Mouse (Mus musculus) CH12.LX (cell line): ENCODE results near the gene Frat1. TPM values are rescaled to one million over a fixed set of nuclear protein-coding genes. Genes with fewer than 3 reads are reported as not detected.

Experiments
- DNase-seq: peaks from one replicate; pipeline ENCODE4 v3.0.0-alpha.2; 2013; ENCODE audit errors: extremely low read depth
- H3K27ac ChIP-seq: 2 replicates; pipeline ENCODE4 v1.5.1; 2012; ENCODE audit warnings: low read depth, mild to moderate bottlenecking, control low read depth, moderate library complexity; ENCODE audit not compliant: insufficient read depth
- H3K27me3 ChIP-seq: replicated peaks from 2 replicates; pipeline ENCODE3; 2012; ENCODE audit warnings: inconsistent platforms
- H3K36me3 ChIP-seq, 2 experiments: replicated peaks in 1 of 2; 2 replicates each; pipeline versions ENCODE3 to v1.6.1; 2012; ENCODE audit warnings: inconsistent platforms in 1 of 2, low read length in 1 of 2, mild to moderate bottlenecking in 1 of 2, mixed read lengths in 1 of 2, moderate library complexity in 1 of 2; ENCODE audit not compliant: control insufficient read depth in 1 of 2, insufficient read depth in 1 of 2
- H3K4me1 ChIP-seq, 2 experiments: 2 replicates each; pipeline ENCODE4 v1.6.1; 2012; ENCODE audit warnings: inconsistent platforms in 1 of 2, moderate library complexity in 1 of 2; ENCODE audit not compliant: insufficient read depth in 2 of 2, control insufficient read depth in 1 of 2
- H3K4me2 ChIP-seq: 2 replicates; pipeline ENCODE4 v1.6.1; 2012; ENCODE audit warnings: low read depth, mild to moderate bottlenecking, control low read depth; ENCODE audit not compliant: poor library complexity, insufficient read depth, severe bottlenecking
- H3K4me3 ChIP-seq, 3 experiments: fragments of 150-350 bp in 1 of 3; sonication (generic) in 1 of 3; replicated peaks in 1 of 3; 2 replicates each; pipeline versions ENCODE3 to v1.5.1; 2011 to 2012; ENCODE audit warnings: low read depth in 2 of 3, low read length in 2 of 3, mild to moderate bottlenecking in 2 of 3, moderate library complexity in 2 of 3, control low read depth in 1 of 3, improper control_type of control experiment in 1 of 3, inconsistent platforms in 1 of 3, mixed read lengths in 1 of 3; ENCODE audit not compliant: poor library complexity in 1 of 3
- H3K79me2 ChIP-seq: replicated peaks from 2 replicates; pipeline ENCODE4 v1.6.1; 2012; ENCODE audit warnings: mild to moderate bottlenecking, moderate library complexity; ENCODE audit not compliant: control insufficient read depth, poor library complexity, insufficient read depth, severe bottlenecking; ENCODE audit errors: extremely low read depth
- H3K9ac ChIP-seq: 2 replicates; pipeline ENCODE4 v1.6.1; 2012; ENCODE audit warnings: low read depth, mild to moderate bottlenecking, control low read depth, moderate library complexity; ENCODE audit not compliant: insufficient read depth
- H3K9me3 ChIP-seq: replicated peaks from 2 replicates; pipeline ENCODE3; 2012; ENCODE audit warnings: low read length, inconsistent platforms, mixed read lengths
- BHLHE40 ChIP-seq: IDR thresholded peaks from 2 replicates; pipeline ENCODE4 v1.6.1; 2011; ENCODE audit warnings: mild to moderate bottlenecking, low read depth, low read length, improper control_type of control experiment
- CHD2 ChIP-seq: IDR thresholded peaks from 2 replicates; pipeline ENCODE4 v1.6.1; 2011; ENCODE audit warnings: low read length, improper control_type of control experiment
- ELF1 ChIP-seq: IDR thresholded peaks from 2 replicates; pipeline ENCODE4 v1.6.1; 2014; ENCODE audit warnings: low read depth, mild to moderate bottlenecking, inconsistent platforms, low read length, improper control_type of control experiment
- EP300 ChIP-seq: IDR thresholded peaks from 2 replicates; pipeline ENCODE4 v1.6.1; 2011; ENCODE audit warnings: low read length, improper control_type of control experiment
- ETS1 ChIP-seq: conservative IDR thresholded peaks from 2 replicates; pipeline ENCODE4 v1.6.1; 2012; ENCODE audit warnings: low read depth, mild to moderate bottlenecking, inconsistent platforms, low read length, improper control_type of control experiment, moderate library complexity
- HCFC1 ChIP-seq: IDR thresholded peaks from 2 replicates; pipeline ENCODE4 v1.6.1; 2012; ENCODE audit warnings: low read depth, mild to moderate bottlenecking, inconsistent platforms, low read length, improper control_type of control experiment
- JUND ChIP-seq: conservative IDR thresholded peaks from 2 replicates; pipeline ENCODE4 v1.6.1; 2011; ENCODE audit warnings: low read depth, low read length, improper control_type of control experiment
- MAX ChIP-seq: IDR thresholded peaks from 2 replicates; pipeline ENCODE4 v1.6.1; 2011; ENCODE audit warnings: low read length, improper control_type of control experiment
- MAZ ChIP-seq: IDR thresholded peaks from 2 replicates; pipeline ENCODE4 v1.6.1; 2012; ENCODE audit warnings: low read depth, mild to moderate bottlenecking, inconsistent platforms, low read length, improper control_type of control experiment, moderate library complexity
- MXI1 ChIP-seq: IDR thresholded peaks from 2 replicates; pipeline ENCODE4 v1.6.1; 2011; ENCODE audit warnings: mild to moderate bottlenecking, low read depth, low read length, improper control_type of control experiment
- NELFE ChIP-seq: IDR thresholded peaks from 2 replicates; pipeline ENCODE4 v1.6.1; 2011; ENCODE audit warnings: low read depth, low read length, improper control_type of control experiment
- POLR2A ChIP-seq: IDR thresholded peaks from 2 replicates; pipeline ENCODE4 v1.6.1; 2011; ENCODE audit warnings: low read depth, mild to moderate bottlenecking, improper control_type of control experiment, low read length
- SMC3 ChIP-seq: IDR thresholded peaks from 2 replicates; pipeline ENCODE4 v1.6.1; 2011; ENCODE audit warnings: low read depth, low read length, improper control_type of control experiment
- TCF12 ChIP-seq: IDR thresholded peaks from 2 replicates; pipeline ENCODE4 v1.6.1; 2014; ENCODE audit warnings: low read depth, mild to moderate bottlenecking, inconsistent platforms, low read length, improper control_type of control experiment
- ZMIZ1 ChIP-seq: IDR thresholded peaks from 2 replicates; pipeline ENCODE4 v1.6.1; 2012; ENCODE audit warnings: low read depth, mild to moderate bottlenecking, inconsistent platforms, low read length, improper control_type of control experiment
- dilution Hi-C: fragments of 300-500 bp; cut with MboI; formaldehyde crosslinking; loops from 2 replicates; pipeline ENCODE4 v1.14.3; 2020; ENCODE audit warnings: low sequenced_read_pairs; ENCODE audit not compliant: extremely low pct_unique_long_range_greater_than_20kb, extremely low pct_ligation_motif_present
- in situ Hi-C: fragments of 300-500 bp; cut with MboI; formaldehyde crosslinking; loops from 3 replicates; pipeline ENCODE4 v1.14.3; 2019; ENCODE audit warnings: low sequenced_read_pairs, low pct_ligation_motif_present, low pct_unique_long_range_greater_than_20kb, mixed read lengths
- polyA plus RNA-seq: library from polyadenylated mRNA; unstranded; fragments of >175 nt; gene quantifications from 2 replicates; pipeline ENCODE4 v1.2.1, GENCODE M21; 2012; ENCODE audit warnings: low read depth; ENCODE audit not compliant: insufficient read length
- total RNA-seq, 2 experiments: library from RNA; depleted of rRNA; stranded (reverse); fragments of 300-350 nt in 1 of 2; fragments of >200 nt in 1 of 2; gene quantifications; 2 replicates each; pipeline ENCODE4 v1.2.3; 2012 to 2014

Gene Frat1
- total and polyA plus RNA-seq, 3 experiments: 0.64 to 2.0 (median 0.70) TPM

DNA sequence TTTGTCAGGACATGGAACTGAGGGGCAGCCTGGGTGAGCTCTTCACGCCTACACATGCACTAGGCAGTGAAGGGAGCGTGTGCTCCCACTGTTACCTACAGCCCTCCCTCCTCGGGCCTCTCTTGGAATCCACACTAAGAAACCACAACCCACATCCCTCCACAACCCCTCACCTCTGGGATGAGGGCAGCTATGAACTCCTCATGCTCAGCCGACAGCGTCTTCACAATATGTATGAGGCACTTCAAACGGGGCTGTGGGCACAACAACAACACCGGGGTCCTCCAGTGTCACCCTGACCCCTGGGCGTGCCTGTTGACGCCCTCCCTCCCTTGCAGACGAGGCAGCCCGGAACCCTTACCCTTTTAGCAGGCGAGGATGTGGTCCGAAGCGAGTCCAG lies 44.6 kb downstream of the Frat1 start:
- H3K27ac ChIP-seq: no peak overlapping the region
- no peaks in the 10 kb centered on the region for H3K27me3 ChIP-seq
- H3K4me3 ChIP-seq: no peak overlapping the region
- dilution Hi-C loops (no loop called here), in situ Hi-C loops (no loop called here)
- DNase-seq: no peak
- no peaks in the 10 kb centered on the region for H3K79me2 ChIP-seq
- H3K36me3 ChIP-seq: peaks cover 70 to 88% of the 10 kb centered on the region in 2 experiments
- H3K4me1 ChIP-seq: no peaks in the 10 kb centered on the region
- H3K9ac ChIP-seq: no peak overlapping the region
- H3K4me2 ChIP-seq: no peak overlapping the region
- TF ChIP-seq SMC3 (no peak), MXI1 (no peak), JUND (no peak), TCF12 (no peak), CHD2 (no peak), NELFE (no peak), ETS1 (no peak), ZMIZ1 (no peak), ELF1 (no peak), MAZ (no peak), POLR2A (no peak), EP300 (no peak)
- TF ChIP-seq, all 38 proteins: peak for 0
- H3K9me3 ChIP-seq: no peaks in the 10 kb centered on the region

DNA sequence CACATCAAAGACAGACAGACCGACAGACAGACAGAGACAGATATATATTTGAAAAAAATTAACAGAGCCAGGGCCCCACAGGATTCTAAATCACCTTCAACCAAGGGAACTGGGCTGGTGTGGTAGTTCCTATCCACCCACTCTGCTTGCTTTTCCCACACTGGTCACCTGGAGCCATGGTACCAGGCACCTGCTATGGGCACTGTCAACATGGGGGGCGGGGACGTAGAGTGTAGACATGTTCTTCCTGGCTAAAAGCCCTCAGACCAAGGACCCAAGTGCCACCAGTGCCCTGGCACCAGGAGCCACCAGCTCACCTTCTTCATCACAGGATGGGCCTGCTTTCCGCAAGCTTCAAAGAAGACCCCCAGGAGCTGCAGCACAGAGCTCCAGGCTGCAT lies 52.1 kb downstream of the Frat1 start:
- H3K36me3 ChIP-seq: peaks cover 70 to 94% of the 10 kb centered on the region in 2 experiments
- dilution Hi-C loops: no loop called here

More for the DNA sequence above, 52.1 kb downstream of the Frat1 start:
- Histone ChIP-seq H3K27ac (no peak overlapping the region), H3K4me3 (no peak overlapping the region), H3K9ac (no peak overlapping the region), H3K79me2 (no peaks in the 10 kb centered on the region), H3K27me3 (no peaks in the 10 kb centered on the region), H3K4me2 (no peak overlapping the region), H3K9me3 (no peaks in the 10 kb centered on the region), H3K4me1 (no peaks in the 10 kb centered on the region)
- DNase-seq: no peak
- in situ Hi-C loops: no loop called here
- TF ChIP-seq MAX: no peak
- no peak for TF ChIP-seq ELF1
- TF ChIP-seq HCFC1: no peak
- TF ChIP-seq NELFE: no peak
- no peak for TF ChIP-seq MXI1
- no peak for TF ChIP-seq BHLHE40

Other genes with a start within 250 kb of the Frat1 start
- gene Gm340, start 247.6 kb upstream of the Frat1 start, total RNA-seq (2012; rRNA removed): 5.3 and 6.2 TPM in 2 replicates
- 2.6 and 3.3 TPM in 2 replicates for gene Gm340, start 247.6 kb upstream of the Frat1 start, total RNA-seq (2014; rRNA removed)
- 4.5 TPM in 2 replicates for gene Gm340, start 247.6 kb upstream of the Frat1 start, polyA plus RNA-seq
- gene Slit1, start 86.3 kb upstream of the Frat1 start, total RNA-seq (2012; rRNA removed): 0.21 and 0.30 TPM in 2 replicates
- gene Slit1, start 86.3 kb upstream of the Frat1 start, total RNA-seq (2014; rRNA removed): 0.05 TPM in 1 of 2 replicates, not detected in the other
- gene Slit1, start 86.3 kb upstream of the Frat1 start, polyA plus RNA-seq: 0.16 TPM in 1 of 2 replicates, not detected in the other
- 20.4 TPM in 2 replicates for gene Arhgap19, start 27.9 kb upstream of the Frat1 start, total RNA-seq (2012; rRNA removed)
- 36.8 and 37.9 TPM in 2 replicates for gene Arhgap19, start 27.9 kb upstream of the Frat1 start, total RNA-seq (2014; rRNA removed)
- 27.8 and 30.1 TPM in 2 replicates for gene Arhgap19, start 27.9 kb upstream of the Frat1 start, polyA plus RNA-seq
- 0.67 and 1.0 TPM in 2 replicates for gene Frat2, start 18.2 kb downstream of the Frat1 start, total RNA-seq (2012; rRNA removed)
- gene Frat2, start 18.2 kb downstream of the Frat1 start, total RNA-seq (2014; rRNA removed): 0.55 and 0.68 TPM in 2 replicates
- 1.2 and 1.3 TPM in 2 replicates for gene Frat2, start 18.2 kb downstream of the Frat1 start, polyA plus RNA-seq
- 42.5 and 58.0 TPM in 2 replicates for gene Rrp12, start 66.2 kb downstream of the Frat1 start, total RNA-seq (2012; rRNA removed)
- gene Rrp12, start 66.2 kb downstream of the Frat1 start, total RNA-seq (2014; rRNA removed): 20.1 and 22.0 TPM in 2 replicates
- 62.4 and 64.3 TPM in 2 replicates for gene Rrp12, start 66.2 kb downstream of the Frat1 start, polyA plus RNA-seq
- gene Pgam1, start 82.0 kb downstream of the Frat1 start, total RNA-seq (2012; rRNA removed): 736 and 928 TPM in 2 replicates
- 1,480 and 1,507 TPM in 2 replicates for gene Pgam1, start 82.0 kb downstream of the Frat1 start, total RNA-seq (2014; rRNA removed)
- 870 and 932 TPM in 2 replicates for gene Pgam1, start 82.0 kb downstream of the Frat1 start, polyA plus RNA-seq
- gene Exosc1, start 103.5 kb downstream of the Frat1 start, total RNA-seq (2012; rRNA removed): 56.6 and 70.0 TPM in 2 replicates
- 68.6 and 72.6 TPM in 2 replicates for gene Exosc1, start 103.5 kb downstream of the Frat1 start, total RNA-seq (2014; rRNA removed)
- gene Exosc1, start 103.5 kb downstream of the Frat1 start, polyA plus RNA-seq: 109 TPM in 2 replicates
- 45.5 and 49.6 TPM in 2 replicates for gene Zdhhc16, start 103.5 kb downstream of the Frat1 start, total RNA-seq (2012; rRNA removed)
- gene Zdhhc16, start 103.5 kb downstream of the Frat1 start, total RNA-seq (2014; rRNA removed): 29.9 and 30.3 TPM in 2 replicates
- 51.1 and 54.3 TPM in 2 replicates for gene Zdhhc16, start 103.5 kb downstream of the Frat1 start, polyA plus RNA-seq
- gene Mms19, start 151.2 kb downstream of the Frat1 start, total RNA-seq (2012; rRNA removed): 26.2 and 32.1 TPM in 2 replicates
- gene Mms19, start 151.2 kb downstream of the Frat1 start, total RNA-seq (2014; rRNA removed): 34.4 and 43.3 TPM in 2 replicates
- gene Mms19, start 151.2 kb downstream of the Frat1 start, polyA plus RNA-seq: 36.5 and 46.3 TPM in 2 replicates
- 3.1 and 3.6 TPM in 2 replicates for gene Ubtd1, start 151.8 kb downstream of the Frat1 start, total RNA-seq (2012; rRNA removed)
- 3.1 and 3.4 TPM in 2 replicates for gene Ubtd1, start 151.8 kb downstream of the Frat1 start, total RNA-seq (2014; rRNA removed)
- 5.5 and 5.8 TPM in 2 replicates for gene Ubtd1, start 151.8 kb downstream of the Frat1 start, polyA plus RNA-seq
- gene Ankrd2, start 206.0 kb downstream of the Frat1 start, total RNA-seq (2012; rRNA removed): not detected in 2 replicates
- gene Ankrd2, start 206.0 kb downstream of the Frat1 start, total RNA-seq (2014; rRNA removed): not detected in 2 replicates
- gene Ankrd2, start 206.0 kb downstream of the Frat1 start, polyA plus RNA-seq: not detected in 2 replicates
- not detected in 2 replicates for gene Hoga1, start 215.6 kb downstream of the Frat1 start, total RNA-seq (2012; rRNA removed)
- not detected in 2 replicates for gene Hoga1, start 215.6 kb downstream of the Frat1 start, total RNA-seq (2014; rRNA removed)
- gene Hoga1, start 215.6 kb downstream of the Frat1 start, polyA plus RNA-seq: not detected in 2 replicates
- not detected in 2 replicates for gene 4933411K16Rik, start 222.3 kb downstream of the Frat1 start, total RNA-seq (2012; rRNA removed)
- not detected in 2 replicates for gene 4933411K16Rik, start 222.3 kb downstream of the Frat1 start, total RNA-seq (2014; rRNA removed)
- gene 4933411K16Rik, start 222.3 kb downstream of the Frat1 start, polyA plus RNA-seq: not detected in 2 replicates